Mouse (Mus musculus): ENCODE measurements around the gene Vinac1.
A peak's percentile ranks its signal among the peaks of the same experiment; 100 is the strongest.

The Vinac1 gene

DNA sequence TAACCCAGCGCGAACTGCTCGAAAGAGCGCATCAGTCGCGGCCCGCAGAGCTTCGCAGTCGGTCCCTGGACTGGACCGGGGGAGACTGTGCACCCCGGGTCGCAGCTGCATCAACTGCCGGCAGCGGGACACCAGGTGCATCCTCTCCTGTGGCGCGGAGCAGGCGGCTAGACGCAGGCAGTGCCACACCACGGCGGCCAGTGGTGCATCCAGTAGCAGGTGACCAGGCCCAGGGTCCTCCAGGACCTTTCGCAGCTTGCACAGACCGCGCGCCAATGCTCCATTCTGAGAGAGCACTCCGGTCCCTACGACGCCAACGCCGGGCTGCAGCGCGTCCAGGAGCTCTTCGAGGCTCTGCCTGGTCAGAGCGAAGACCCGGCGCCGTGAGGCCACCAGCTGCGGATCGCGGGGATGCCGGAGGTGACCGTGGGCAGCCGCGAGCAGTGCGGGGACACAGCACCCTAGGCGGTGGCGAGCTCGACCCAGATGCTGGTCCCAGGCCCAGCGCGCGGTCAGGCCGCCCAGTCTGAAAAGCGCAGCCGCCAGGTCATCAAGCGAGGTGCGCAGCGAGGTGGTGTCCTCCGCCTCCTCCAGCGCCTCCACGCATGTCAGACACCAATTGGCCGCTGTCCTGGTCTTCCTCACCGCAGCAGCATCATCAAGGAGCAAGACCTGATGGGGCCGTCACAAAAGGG lies 8.9 kb downstream of the Vinac1 start:
- no peak for DNase-seq

- no peak for DNase-seq
Measured at GRCm38 (mm10) chr2:129038426-129038936, 9.5 kb downstream of the Vinac1 start.

DNA sequence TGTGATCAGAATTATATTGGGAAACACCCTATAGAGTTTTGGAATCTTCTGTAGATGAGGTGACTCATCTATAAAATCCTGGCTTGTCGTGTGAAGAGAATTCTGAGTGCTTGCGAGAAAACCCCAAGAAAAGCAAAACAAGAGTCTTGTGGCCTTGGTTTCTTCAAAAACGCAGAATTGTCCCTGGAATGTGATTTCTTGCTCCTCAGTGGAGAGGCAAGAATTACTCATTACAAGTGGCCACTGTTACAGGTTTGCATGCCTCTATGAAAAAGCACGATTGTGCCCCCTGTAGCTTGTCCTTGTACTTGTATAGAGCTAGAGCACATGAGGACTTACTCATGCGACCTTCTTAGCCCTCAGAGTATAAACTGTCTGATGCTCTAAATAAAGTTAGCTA lies 12.6 kb downstream of the Vinac1 start:
- no peak for DNase-seq

DNA sequence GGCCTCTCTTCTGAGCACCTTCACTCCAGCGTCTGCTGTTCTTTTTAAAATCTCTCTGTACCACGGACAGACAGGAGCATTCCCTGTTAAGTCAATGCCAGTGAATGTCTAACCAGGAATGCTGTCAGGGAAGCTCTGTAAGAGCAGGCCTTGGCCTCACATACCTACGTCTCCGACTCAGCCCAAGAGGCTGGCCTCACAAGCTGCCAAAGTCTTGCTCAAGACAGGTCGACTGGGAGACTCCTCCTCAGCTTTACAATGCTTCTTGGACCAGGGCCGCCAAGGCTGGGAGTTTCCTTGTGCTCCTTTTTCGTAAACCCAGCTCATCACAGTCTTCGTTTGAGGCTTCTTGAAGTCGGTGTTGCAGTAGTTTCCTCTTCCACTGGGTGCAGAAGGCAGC lies 23.2 kb downstream of the Vinac1 start:
- DNase-seq: peak; percentile 52

GRCm38 (mm10) chr2:129020106-129020505 lies 27.9 kb downstream of the Vinac1 start:
- peak; percentile 40 for DNase-seq

DNA sequence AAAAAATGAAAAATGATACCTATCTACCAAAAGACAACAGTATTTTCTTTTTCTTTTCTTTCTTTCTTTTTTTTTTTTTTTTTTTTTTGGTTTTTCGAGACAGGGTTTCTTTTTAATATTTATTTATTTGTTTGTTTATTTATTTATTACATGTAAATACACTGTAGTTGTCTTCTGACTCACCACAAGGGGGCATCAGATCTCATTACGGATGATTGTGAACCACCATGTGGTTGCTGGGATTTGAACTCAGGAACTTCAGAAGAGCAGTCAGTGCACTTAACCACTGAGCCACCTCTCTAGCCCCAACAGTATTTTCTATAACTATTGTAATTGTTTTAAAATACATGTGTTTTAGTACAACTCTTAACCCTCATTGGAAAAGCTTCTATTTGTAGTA lies 39.1 kb downstream of the Vinac1 start:
- peak; percentile 15 for DNase-seq

DNA sequence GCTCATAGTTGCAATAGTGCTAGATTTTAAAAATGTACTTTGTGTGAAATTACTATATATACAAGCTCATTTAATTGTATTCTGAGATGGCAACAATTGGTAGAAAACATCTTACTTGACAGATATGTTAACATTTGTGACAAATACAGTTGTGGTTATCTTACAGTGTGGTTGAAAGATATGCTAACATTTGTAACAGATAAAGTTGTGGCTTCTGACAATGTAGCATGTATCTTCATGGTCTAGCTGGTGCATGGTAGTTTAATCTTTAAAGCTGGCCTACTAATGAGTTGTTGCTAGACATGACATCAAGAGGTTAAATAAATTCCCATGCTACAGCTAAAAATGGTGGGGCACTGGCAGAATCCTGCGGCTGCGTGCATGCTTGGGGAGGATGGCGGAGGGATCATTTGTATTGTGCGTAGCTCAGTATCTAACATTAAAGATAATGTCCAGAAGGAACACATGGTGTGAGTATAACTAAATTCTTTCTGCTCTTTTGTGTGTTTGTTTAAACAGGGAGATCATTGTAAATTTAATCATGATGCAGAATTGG lies 41.7 kb downstream of the Vinac1 start:
- DNase-seq: no peak

DNA sequence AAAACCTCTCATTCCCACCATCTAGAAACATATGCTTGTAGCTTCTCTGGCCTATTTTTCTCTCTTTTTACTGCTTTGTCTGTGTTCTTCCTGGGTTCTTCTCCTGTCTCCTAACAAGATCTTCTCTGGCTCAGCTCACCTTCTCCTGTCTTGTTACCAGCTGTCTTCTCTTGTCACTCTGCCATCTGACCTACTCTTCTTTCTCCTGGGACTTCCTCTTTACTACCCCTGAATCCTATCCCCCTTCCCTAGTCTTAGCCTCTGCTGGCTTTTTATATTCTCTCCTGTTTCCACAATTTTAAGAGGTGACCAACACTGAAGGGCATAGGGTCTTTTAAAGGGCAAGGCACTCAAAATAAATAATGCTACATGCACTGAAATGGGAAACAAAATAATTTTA lies 43.1 kb downstream of the Vinac1 start:
- DNase-seq: no peak

DNA sequence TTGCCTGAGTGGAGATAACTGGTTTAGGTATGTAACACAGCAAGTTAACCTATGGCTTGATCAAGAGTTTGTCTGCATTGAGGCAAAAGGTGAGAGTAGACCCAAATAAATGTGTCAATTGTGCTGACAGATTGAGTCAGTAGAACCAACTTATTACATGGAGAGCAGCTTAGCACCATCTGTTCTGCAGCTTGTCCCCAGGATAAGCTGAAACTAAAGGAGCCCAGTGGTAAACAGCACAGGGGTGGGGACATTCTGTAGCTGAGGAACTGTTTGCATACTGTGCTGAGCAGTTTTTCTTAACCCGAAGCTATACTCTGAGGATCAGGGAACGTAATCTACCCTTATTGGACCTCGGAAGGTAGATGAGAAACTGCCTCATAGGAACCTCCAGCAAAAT lies 63.2 kb downstream of the Vinac1 start:
- no peak for DNase-seq

DNA sequence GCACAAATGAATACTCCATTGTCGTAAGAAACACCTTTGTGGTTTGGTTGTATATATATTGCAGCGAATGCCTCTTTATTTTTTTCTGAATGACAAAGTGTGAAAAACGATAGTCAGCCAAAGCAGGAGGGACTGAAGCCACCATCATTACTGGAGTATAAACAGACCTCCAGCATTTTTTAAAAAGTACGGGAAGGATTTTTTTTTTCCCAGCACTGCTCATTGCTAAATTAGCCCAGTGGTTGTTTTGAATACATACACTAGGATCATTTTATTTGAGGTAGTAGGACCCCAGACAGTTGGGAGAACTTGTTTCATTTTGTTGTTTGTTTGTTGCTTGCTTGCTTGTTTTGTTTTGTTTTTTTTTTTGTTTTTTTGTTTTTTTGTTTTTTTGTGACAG lies 72.4 kb downstream of the Vinac1 start:
- DNase-seq: no peak
